Mouse (Mus musculus) T-helper 2 cell (primary cell): Measurements from ENCODE around the gene 9430097D07Rik.

Experiments used
- in situ Hi-C: fragments of 300-600 bp; cut with MboI, MseI; formaldehyde crosslinking; loops from one replicate; pipeline ENCODE4 v1.15.1; 2025; ENCODE audit warnings: high pct_unique_total_duplicates

9430097D07Rik gene

GRCm38 (mm10) chr2:32566536-32567063, 8.9 kb downstream of the 9430097D07Rik start:
- in situ Hi-C loops = no loop called here

DNA sequence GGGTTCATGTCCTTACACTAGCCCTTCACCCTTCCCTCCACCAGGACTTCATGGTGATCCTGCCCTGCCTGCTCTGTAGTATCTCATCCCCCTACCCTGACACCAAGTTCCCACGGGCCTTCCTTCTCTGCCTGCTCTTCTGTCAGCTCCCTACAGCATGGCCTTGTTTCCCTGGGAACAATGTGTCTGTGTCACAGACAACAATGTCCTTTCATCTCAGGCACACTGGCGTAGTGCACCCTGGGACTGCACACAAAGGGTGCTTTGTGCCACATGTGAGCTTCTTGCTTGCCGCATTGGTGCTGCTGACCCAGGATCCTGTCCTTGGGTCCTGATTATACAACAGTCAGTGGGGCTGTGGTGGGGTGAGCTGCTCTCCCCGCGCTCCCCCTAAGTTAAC, 15.9 kb downstream of the 9430097D07Rik start:
- in situ Hi-C loops = no loop called here

DNA sequence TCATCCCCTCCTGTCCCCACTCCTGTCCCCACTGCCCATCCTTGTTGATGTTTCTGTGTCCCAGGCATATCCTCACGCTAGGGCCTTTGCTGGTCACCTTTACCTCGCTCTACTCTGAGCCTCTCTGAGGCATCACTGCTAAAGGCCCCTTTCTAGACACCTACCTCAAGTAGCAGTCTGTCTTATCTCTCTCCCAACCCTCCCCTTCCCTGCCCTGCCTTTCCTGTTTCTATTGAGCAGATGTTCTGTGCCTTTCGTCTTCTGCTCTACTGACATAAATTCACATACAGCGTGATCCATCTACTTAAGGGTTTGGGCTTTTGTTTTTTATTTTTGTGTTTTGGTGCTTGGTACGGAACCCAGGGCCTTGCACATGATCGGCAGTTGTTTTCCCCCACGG, 19.5 kb downstream of the 9430097D07Rik start:
- in situ Hi-C loops = no loop called here

DNA sequence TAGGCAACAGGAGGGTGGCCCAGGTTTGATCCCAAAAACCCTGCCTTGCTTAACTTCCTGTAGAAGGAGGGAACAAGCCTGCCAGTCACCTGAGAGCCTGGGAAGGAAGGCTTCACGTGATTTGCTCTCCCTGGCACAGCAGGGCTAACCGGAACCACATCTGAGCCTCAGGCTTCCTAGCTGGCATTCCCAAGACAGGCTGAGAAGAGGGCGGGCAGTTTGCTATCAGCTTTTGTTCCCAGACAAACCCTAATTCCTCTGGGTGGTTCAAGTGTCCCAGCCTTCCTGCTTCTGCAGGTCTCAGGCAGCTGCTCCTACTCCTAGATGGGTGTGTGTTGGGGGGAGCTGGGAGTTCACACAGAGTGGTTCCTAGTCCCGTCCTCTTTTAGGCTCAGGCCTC, 20.0 kb downstream of the 9430097D07Rik start:
- in situ Hi-C loops = no loop called here

GRCm38 (mm10) chr2:32553592-32554148, 21.8 kb downstream of the 9430097D07Rik start:
- in situ Hi-C loops = no loop called here

GRCm38 (mm10) chr2:32551236-32551635, 24.2 kb downstream of the 9430097D07Rik start:
- in situ Hi-C loops = no loop called here

DNA sequence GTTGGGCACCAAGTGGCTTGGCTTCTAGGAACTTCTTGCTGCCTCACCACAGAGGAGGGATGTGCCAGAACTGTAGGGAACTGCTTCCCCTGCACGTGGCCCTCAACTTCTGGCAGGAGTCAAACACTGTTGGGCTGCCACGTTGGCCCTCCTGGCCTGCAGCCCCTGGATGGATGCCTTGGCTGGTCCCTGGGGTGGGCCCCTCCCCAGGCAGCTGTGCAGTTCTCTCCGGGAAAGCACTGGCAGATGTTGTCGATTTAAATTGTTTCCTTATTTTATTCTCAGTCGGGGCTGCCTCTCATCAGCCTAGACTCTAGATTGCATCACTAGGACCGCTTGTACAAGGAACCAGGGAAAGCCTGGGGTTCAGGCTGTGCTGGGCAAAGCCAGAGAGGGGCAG, 25.7 kb downstream of the 9430097D07Rik start:
- in situ Hi-C loops = loop anchor here (10.0 kb wide), 1 partner anchor 465 kb away; the partner anchor contains the start of gene Fam78a

DNA sequence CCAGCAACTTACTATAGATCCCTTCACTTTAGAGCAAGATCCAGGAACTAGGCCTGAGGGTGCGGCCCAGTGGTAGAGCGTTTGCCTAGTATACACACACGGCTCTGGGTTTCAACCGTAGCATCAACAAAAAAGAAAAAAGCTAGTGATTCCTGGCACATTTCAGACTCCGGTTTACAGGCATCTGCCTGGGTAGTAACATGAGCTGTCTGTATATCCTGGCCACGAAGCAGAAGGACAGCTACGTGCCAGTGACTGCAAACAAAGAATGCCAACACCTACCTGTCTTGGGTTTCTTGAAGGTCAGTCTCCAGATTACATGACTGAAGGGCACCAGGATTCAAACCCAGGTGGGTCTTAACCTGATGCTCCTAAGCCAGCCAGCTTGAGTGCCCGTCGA, 26.3 kb downstream of the 9430097D07Rik start:
- in situ Hi-C loops = loop anchor here (10.0 kb wide), 1 partner anchor 464 kb away; the partner anchor contains the start of gene Fam78a

DNA sequence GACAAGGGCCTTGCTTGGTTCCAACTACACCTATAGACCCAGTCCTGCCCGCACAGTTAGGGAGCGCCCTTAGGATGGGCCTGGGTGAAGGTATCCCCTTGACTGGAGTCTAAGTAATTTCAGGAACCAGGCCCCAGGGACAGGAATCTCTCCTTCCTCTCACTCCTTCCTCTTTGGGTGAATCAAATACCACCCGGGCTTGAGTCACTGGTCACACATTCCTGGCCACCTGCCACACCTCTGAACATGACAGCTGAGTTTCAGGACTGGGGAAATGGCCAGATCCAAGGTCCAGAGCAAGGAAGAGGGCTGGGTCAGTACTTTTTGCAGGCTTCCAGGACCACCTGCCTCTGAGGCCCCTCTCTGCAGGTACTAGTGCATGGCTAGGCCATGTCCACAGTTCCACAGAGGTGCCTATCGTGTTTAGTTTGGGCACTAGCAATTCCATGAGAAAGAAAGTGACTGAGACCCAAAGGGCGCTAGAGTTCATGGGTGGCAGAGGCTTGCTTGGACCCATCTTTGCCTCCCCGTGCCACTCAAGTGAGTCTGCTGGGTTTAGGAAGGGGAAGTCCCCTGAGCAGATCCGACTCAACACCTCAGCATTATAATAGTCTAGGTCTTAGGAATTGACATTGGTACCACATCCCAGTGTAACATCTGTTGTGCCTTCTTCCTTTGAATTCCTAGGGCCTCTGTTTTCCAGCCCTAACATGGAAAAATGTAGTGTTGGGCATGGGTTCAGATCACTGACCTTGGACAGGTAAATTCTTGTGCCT, 27.3 kb downstream of the 9430097D07Rik start:
- in situ Hi-C loops = loop anchor here (10.0 kb wide), 1 partner anchor 463 kb away; the partner anchor contains the start of gene Fam78a

GRCm38 (mm10) chr2:32547380-32547779, 28.1 kb downstream of the 9430097D07Rik start:
- in situ Hi-C loops = loop anchor here (10.0 kb wide), 1 partner anchor 463 kb away; the partner anchor contains the start of gene Fam78a

DNA sequence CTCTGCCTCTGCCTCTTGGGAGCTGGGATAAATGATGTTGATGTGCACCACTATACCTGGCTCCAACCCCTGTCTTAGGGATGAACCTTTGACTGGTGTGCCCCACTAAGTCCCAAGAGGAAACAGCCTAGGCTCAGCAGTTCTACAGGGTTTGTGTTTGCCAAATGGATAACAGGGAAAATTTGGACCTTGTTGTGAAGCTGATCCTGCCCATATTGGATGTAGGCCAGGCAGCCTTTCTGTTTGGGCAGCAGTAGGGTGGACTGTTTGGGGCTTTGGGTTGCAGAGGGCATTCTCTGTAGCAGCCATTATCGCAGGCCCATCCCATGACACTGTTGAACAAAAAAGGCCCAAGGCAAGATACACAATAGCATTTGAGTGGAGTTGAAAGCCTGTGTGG, 28.5 kb downstream of the 9430097D07Rik start:
- in situ Hi-C loops = loop anchor here (10.0 kb wide), 1 partner anchor 462 kb away; the partner anchor contains the start of gene Fam78a

DNA sequence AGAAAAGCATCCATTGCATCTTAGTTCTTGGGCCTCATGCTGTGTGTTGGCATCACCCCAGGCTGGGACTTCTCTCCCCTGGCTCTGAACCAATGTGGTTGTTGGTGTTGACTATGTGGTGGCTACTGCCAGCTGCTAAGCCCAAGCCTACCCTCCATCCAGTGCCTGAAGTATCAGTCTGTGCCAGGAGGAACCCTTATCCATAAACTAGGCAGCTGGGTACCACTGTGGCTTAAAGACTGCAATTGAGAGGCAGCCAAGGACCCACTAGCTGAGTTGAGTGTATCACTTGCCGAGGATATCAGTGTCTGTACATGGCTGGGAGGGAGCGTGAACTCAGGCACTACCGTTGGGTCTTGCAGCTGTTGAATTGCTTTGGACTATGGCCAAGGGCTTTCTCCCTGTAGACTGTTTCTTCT, 32.4 kb downstream of the 9430097D07Rik start:
- in situ Hi-C loops = loop anchor here (10.0 kb wide), 1 partner anchor 458 kb away; the partner anchor contains the start of gene Fam78a

DNA sequence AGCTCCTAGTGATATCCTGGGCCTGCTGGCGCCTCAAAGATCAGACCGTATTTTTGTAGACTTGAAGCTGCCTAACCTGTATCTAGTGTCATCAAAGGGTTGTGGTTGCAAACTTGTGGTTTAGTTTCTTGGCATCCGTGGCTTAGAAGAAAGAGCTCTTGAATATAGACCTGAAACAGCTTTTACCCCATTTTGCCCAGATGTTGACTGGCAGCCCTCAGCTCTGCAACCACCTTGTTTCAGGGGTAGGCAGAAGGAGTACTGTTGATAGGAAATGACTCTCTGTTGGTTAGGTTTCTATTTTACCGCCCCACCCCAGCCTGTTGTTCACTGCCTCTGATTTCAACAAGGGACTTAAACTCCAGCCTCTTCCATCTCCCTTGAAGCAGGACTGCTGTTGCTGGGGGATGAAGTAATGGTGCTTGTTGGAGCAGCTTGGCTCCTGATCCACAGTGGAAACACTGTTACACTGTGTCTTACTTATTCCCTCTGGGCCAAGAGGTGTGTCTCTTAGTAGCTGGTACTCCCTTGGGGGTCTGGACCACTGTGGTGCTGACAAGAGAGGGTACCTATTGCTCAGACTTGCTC, 33.4 kb downstream of the 9430097D07Rik start:
- in situ Hi-C loops = loop anchor here (10.0 kb wide), 1 partner anchor 457 kb away; the partner anchor contains the start of gene Fam78a

- in situ Hi-C loops = loop anchor here (10.0 kb wide), 1 partner anchor 457 kb away; the partner anchor contains the start of gene Fam78a
Observed at GRCm38 (mm10) chr2:32541333-32541908, 34.1 kb downstream of the 9430097D07Rik start.

- in situ Hi-C loops = no loop called here
Observed at GRCm38 (mm10) chr2:32539452-32539981, 36.0 kb downstream of the 9430097D07Rik start.

DNA sequence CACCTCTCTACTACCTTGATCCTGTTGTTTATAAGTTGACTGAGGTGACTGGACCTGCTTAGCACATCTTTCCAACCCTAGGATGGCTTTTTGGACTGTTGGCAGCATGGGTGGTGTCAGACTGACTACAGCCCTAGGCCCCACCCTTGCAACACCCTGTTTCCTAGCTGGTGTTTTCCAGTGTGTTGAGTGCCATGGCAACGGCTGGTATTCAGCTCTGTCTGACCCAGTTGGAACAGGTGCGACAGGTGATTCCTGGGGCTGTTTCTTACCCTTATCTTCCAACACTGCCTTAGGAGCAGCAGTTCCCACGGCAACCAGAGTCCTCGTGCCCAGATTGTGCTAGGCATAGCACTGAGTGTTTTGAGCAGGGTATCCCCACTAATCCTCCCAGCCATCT, 37.0 kb downstream of the 9430097D07Rik start:
- in situ Hi-C loops = no loop called here

- in situ Hi-C loops = no loop called here
Observed at GRCm38 (mm10) chr2:32537941-32538340, 37.5 kb downstream of the 9430097D07Rik start.

GRCm38 (mm10) chr2:32537360-32537905, 38.1 kb downstream of the 9430097D07Rik start:
- in situ Hi-C loops = no loop called here

DNA sequence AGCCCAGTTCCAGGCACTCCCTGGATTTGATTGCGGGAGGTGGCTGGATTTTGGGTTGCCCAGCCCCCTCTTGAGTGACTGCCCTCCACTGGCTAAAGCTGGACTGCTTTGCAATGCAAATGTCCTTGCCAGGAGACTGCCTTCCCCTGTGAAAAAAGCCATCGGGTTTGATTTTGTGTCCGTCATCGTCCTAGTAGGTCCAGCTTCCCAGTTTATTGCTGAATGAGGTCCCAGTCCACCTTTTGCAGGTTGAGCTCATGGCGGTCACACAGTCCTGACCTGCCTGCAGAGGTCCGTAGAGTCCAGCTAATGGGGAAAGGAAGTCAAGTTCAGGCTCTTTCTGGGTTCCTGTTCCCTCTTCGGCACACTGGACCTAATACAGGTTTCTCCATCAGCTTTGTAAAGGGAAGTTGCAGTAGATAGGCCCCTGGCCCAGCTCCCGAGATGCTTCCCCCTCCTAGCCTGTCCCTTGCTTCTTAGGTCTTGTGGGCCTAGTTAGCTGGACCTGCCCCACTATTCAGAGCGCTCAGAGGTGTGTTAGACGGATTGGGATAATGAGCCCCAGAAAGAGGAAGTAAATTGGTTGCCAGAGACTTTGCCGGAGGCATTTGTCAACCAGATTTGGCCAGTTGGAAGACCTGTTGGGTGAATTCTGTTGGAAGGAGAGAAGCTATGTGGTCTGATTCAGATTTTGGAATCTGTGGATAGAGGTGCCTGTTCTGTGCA, 38.7 kb downstream of the 9430097D07Rik start:
- in situ Hi-C loops = no loop called here

- in situ Hi-C loops = no loop called here
Observed at GRCm38 (mm10) chr2:32536086-32536633, 39.3 kb downstream of the 9430097D07Rik start.
